Mouse (Mus musculus): ENCODE results near the gene Tmem102.

Gene Tmem102

DNA sequence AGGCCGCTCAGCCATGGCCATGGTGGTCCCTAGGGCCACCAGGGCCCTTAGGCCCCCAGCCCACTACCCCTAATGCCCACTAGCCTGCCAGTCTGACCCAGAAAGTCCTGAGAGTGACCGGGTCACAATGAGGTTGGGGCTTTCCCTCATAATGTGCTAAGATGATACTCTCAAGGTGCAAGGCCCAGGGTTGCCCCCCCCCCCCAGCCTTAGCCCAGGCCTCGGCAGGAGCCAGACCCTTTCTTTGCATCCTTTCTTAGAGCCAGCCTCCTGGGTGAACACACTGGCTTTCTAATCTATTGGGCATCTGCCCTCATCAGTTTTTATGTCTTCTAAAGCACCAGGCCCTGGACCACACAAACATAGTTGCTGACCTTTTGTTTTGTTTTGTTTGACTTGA lies 16.7 kb upstream of the Tmem102 start, which contains the start of gene Spem1:
Spem1 (minus strand) TSS at position 101 of the 400 bp plus-strand sequence.
- no peak for DNase-seq (ENCODE audit: low spot score in 2 of 2)

DNA sequence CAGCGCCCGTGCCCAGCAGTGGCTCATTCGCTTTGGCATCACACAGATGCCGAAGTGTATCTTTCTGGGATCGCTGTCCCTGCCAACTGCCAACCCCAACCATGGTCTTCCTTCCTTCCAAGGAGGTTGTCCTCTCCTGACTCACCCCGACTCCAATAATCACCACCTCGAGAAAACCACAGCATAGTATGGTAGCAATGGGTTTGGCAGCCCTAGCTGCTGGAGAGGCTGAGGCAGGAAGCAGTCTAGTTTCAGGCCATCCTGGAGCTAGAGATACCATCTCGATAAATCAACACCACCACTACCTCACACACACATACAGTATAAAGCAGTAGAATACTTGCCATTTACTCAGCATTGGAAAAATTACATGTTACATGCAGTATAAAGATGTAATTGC lies 13.4 kb upstream of the Tmem102 start:
- no peak for DNase-seq (ENCODE audit: low spot score in 2 of 2)

- no peak for DNase-seq (ENCODE audit: low spot score in 2 of 2)
Observed at GRCm38 (mm10) chr11:69818365-69818764, 12.9 kb upstream of the Tmem102 start, which contains the start of gene Spem2. Gene Spem2 (minus strand): TSS chr11:69818465.

GRCm38 (mm10) chr11:69816520-69816919 lies 11.1 kb upstream of the Tmem102 start:
- no peak for DNase-seq (ENCODE audit: low spot score in 2 of 2)

DNA sequence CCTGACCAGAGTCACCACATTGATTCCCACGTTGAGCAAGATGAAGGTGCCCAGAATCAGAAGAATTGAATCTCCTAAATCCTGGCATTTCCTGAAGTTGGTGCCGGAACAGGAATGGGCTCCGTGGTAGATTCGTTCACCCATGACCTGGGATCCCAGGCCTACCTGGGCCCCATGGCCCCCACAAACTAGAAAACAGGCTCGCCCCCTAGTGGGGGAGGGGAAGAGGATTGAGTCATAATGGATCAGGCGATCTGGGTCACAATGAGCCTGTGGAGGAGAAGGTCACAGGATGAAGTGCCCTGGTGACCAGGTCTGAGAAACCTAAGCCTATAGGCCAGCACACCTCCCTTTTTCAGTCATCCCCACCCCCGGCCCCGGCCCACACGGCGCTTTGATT lies 9.7 kb upstream of the Tmem102 start, which contains the start of gene Gm39566:
Gm39566 (minus strand) TSS at position 144 of the 400 bp plus-strand sequence.
- DNase-seq (ENCODE audit: low spot score in 2 of 2) = no peak

DNA sequence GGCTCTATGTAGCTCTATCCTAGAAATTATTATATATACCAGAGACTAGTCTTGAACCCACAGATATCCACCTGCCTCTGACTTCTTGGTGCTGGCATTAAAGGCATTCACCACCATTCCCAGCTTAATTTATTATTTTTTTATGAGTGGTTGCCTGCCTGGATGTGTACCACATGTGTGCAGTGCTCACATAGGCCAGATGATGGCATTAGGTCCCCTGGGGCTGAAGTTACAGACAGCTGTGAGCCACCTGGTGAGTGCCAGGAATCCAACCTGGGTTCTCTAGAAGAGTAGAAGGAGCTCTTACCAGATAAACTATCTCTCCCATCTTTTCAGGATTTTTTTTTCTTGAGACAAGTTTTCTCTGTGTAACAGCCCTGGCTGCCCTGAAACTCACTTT lies 4.9 kb upstream of the Tmem102 start:
- DNase-seq (ENCODE audit: low spot score in 2 of 2) = no peak

GRCm38 (mm10) chr11:69807641-69808040 lies 2.2 kb upstream of the Tmem102 start:
- no peak for DNase-seq (ENCODE audit: low spot score in 2 of 2)

GRCm38 (mm10) chr11:69806378-69806777 lies 954 bp upstream of the Tmem102 start:
- no peak for DNase-seq (ENCODE audit: low spot score in 2 of 2)

DNA sequence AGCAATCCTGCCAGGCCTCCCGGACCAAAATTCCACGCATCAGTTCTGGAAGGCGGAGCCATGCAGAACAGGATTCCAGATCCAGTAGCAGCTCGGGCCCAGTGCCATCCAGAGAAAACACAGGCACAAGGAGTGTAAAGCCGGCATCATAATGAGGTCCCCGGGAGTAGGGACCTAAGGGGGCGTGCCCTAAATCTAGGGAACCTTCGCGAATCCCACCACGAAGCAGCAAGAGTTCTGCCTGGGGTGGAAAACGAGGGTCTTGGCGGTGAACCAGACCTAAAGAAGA lies 828 bp downstream of the Tmem102 start:
- DNase-seq (ENCODE audit: low spot score in 2 of 2) = no peak

GRCm38 (mm10) chr11:69803786-69804651 lies 1.4 kb downstream of the Tmem102 start:
- DNase-seq (ENCODE audit: low spot score in 2 of 2) = peak; percentile 53 to 54

GRCm38 (mm10) chr11:69803328-69803727 lies 2.1 kb downstream of the Tmem102 start:
- no peak for DNase-seq (ENCODE audit: low spot score in 2 of 2)

DNA sequence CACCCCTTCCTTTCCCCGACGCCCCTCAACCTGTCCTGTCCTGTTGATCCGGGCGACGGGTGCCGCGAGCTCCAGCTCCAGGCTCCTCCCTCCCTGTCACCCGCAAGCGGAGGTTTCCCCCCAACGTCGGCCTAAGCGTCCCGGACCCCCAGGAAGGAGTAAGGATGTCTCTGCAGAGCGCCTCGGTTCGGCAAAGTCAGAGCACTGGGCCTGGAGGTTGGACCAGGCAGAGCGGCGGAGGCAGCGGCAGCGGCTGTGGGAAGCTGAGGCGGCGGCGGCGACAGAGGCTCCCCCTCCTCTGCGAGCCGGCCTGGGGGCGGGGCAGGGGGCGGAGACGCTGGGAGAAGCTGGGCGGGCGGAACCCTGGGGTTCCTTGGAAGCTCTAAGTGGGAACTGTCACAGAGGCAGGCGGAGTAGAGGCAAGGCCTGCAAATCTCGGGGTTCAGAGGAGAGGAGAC lies 2.7 kb downstream of the Tmem102 start:
- DNase-seq (ENCODE audit: low spot score in 2 of 2) = peak; percentile 54 to 60

GRCm38 (mm10) chr11:69801379-69801977 lies 3.9 kb downstream of the Tmem102 start, which contains the start of gene Fgf11:
Gene Fgf11 (minus strand): TSS chr11:69801857.
- DNase-seq (ENCODE audit: low spot score in 2 of 2) = no peak

- no peak for DNase-seq (ENCODE audit: low spot score in 2 of 2)
Observed at GRCm38 (mm10) chr11:69800392-69801197, 4.8 kb downstream of the Tmem102 start.

DNA sequence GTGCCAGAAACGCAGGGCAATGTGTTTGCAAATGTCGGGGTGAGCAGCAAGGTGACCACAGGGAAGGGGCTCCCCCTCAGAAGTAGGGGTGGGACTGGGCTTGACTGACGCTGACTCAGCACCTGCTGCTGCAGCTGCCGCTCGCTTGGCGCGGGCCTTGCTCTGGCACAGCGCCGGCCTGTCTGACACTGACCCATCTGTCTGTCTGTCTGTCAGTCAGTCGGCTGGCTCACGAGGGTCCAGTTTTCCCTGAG lies 5.4 kb downstream of the Tmem102 start:
- no peak for DNase-seq (ENCODE audit: low spot score in 2 of 2)

DNA sequence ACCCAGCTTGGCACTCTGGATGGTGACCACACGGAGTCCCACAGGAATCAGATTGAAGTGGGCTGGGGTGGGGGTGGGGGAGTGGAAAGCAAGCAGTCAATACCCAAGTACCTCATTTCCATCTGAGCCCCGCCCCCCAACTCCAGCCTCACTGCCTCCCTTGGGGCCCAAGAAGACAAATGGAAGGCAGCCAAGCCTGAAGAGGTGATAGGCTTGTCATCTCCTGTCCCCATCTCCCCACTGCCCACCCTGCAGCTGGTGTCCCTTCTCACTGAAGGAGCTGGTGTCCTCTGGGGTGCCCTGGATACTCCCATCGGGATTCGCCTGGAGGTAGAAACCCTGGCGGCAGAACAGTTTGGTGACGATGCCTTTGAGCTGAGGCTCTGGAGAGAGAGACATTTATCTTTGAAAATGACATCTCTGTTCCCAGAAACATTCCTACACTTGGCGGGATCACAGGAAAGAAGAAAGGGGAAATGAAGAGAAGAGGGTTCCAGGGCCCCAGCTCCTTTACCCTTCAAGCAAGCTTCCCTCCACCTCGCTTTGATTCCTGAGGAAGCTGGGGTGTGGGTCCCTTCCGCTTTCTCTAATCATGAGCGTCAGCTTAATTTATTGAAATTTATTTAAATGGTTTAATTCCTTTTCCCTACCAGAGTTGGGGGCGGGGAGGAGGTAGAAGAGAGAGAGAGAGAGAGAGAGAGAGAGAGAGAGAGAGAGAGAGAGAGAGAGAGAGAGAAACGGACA lies 5.9 kb downstream of the Tmem102 start:
- no peak for DNase-seq (ENCODE audit: low spot score in 2 of 2)

GRCm38 (mm10) chr11:69797924-69798323 lies 7.5 kb downstream of the Tmem102 start:
- DNase-seq (ENCODE audit: low spot score in 2 of 2) = no peak

GRCm38 (mm10) chr11:69795983-69796435 lies 9.4 kb downstream of the Tmem102 start:
- DNase-seq (ENCODE audit: low spot score in 2 of 2) = no peak

DNA sequence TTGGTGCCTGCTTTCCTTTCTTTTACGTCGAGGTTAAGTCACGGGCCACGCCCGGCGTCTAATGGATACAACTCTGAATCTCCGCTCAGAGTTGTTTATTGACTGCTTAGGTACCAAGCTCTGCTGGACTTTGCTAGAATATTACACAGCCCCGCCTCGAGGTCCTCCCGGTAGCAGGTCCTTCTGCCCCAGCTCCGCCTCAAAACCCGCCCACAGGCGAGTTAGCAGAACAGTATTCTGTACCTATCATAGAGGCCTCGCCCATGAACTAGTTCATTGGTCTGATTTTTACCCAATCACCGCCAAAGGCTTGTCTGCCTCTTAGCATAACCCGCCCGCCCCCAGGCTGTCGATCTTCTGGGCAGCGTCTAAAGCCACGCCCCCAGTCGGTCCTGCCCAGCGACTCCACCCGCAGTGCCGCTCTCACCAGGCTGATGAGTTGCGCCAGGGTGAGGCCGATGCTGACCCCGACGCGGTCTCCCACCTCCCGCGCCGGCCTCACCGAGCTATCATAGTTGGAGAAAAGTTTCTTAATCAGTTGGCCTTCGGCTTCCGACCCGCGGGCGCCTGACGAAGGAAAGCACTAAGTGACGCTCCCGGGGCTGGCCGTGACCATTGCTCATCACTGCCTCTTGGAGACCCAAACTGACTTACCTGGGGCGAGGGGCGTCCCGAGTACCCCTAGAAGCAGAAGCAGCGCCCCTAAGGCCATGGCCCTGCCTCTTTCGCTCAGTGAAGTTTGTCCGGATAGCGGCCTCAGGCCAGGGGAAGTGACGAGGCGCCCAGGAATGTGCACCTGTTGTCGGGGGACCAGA lies 10.0 kb downstream of the Tmem102 start, which contains the start of gene Chrnb1:
Chrnb1 (minus strand) TSS at position 776 of the 815 bp plus-strand sequence.
- DNase-seq (ENCODE audit: low spot score in 2 of 2) = peak; percentile 59 to 77

GRCm38 (mm10) chr11:69793429-69793828 lies 12.0 kb downstream of the Tmem102 start:
- DNase-seq (ENCODE audit: low spot score in 2 of 2) = no peak

- no peak for DNase-seq (ENCODE audit: low spot score in 2 of 2)
Observed at GRCm38 (mm10) chr11:69791420-69791819, 14.0 kb downstream of the Tmem102 start.
